Mouse (Mus musculus) limb, embryonic 12.5 days (tissue): Measurements from ENCODE around the gene Dusp2. TPM values are rescaled to one million over a fixed set of nuclear protein-coding genes. Genes with fewer than 3 reads are reported as not detected.

ENCODE experiments used
- ATAC-seq: fragments of 200-750 bp; cut with Nextera tagmentation; 2 replicates; pipeline ENCODE4 v1.8.0; 2017; ENCODE audit warnings: low read depth, moderate TSS enrichment; ENCODE audit not compliant: insufficient number of reproducible peaks, insufficient read depth, low FRiP score, low TSS enrichment
- H3K27ac ChIP-seq: fragments of 300-500 bp; sonication (generic); 2 replicates; pipeline ENCODE4 v1.5.1; 2016; ENCODE audit warnings: mild to moderate bottlenecking, moderate library complexity
- H3K27me3 ChIP-seq: fragments of 300-500 bp; sonication (generic); 2 replicates; pipeline ENCODE4 v1.6.1; 2016; ENCODE audit warnings: mild to moderate bottlenecking, moderate library complexity
- H3K36me3 ChIP-seq: fragments of 300-500 bp; sonication (generic); 2 replicates; pipeline ENCODE4 v1.6.1; 2016; ENCODE audit warnings: mild to moderate bottlenecking, moderate library complexity
- H3K4me1 ChIP-seq: fragments of 300-500 bp; sonication (generic); replicated peaks from 2 replicates; pipeline ENCODE4 v1.6.1; 2016
- H3K4me2 ChIP-seq: fragments of 300-500 bp; sonication (generic); 2 replicates; pipeline ENCODE4 v1.6.1; 2016; ENCODE audit warnings: mild to moderate bottlenecking, moderate library complexity
- H3K4me3 ChIP-seq: fragments of 300-500 bp; sonication (generic); replicated peaks from 2 replicates; pipeline ENCODE4 v1.5.1; 2016; ENCODE audit warnings: mild to moderate bottlenecking
- H3K9ac ChIP-seq: fragments of 300-500 bp; sonication (generic); replicated peaks from 2 replicates; pipeline ENCODE4 v1.6.1; 2016; ENCODE audit warnings: mild to moderate bottlenecking, moderate library complexity
- H3K9me3 ChIP-seq: fragments of 300-500 bp; sonication (generic); 2 replicates; pipeline ENCODE4 v1.6.1; 2016; ENCODE audit warnings: mild to moderate bottlenecking, moderate library complexity
- WGBS: fragments of 180-500 bp; shearing (Covaris S2); methylation state at CpG from one replicate; pipeline ENCODE4 v1.1.7; 2016; 5-methylcytosine and 5-hydroxymethylcytosine counted together
- polyA plus RNA-seq: library from polyadenylated mRNA; unstranded; fragments of >200 nt; fragmentation: Nextera tagmentation; extraction: Ambion mirVana; gene quantifications from 2 replicates; pipeline ENCODE4 v1.2.1, GENCODE M21; 2016

Dusp2 gene
- polyA plus RNA-seq, 1 experiment from 2014 or later, result 6.5 TPM

DNA sequence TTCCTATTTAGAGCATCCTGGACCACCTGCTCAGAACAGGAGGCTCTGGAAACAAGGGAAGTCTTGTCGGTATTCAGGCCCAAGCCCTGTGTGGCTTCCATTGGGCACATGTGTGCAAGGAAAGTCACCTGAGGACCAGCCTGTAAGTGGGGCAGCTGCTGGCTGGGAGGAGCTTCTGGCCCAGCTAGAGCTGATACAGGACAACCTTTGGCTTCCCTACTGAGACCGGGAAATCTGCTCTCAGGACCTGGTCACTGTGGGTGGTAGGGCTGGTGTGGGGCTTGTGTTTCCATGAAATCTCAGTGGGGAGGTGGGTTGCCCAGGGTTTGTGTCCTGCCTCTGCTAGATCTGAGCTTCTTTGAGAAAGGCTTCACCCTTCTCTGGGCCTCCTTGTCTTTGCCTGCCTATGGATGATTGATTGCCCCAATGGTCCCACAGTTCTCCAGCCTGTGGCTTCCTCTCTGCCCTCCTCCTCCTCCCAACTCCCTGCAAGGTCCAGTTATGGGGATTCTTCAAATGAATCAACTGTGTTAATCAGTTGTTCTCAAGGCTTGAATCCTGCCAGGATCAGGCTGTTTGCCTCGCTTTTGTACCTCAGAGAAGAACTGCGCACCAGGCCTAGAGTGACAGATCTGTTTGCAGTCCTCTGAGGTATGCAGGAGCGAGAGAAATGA is 33.9 kb downstream of the Dusp2 start:
- H3K27me3 ChIP-seq, result peaks cover 33% of the 10 kb centered on the region
- no peak overlapping the region for H3K9ac ChIP-seq
- H3K36me3 ChIP-seq, result no peaks in the 10 kb centered on the region
- 62% methylated on average over 5 of the region's 5 CpGs for WGBS
- no peak for ATAC-seq
- H3K9me3 ChIP-seq, result no peaks in the 10 kb centered on the region
- H3K4me2 ChIP-seq, result no peak overlapping the region
- no peak overlapping the region for H3K27ac ChIP-seq
- no peak overlapping the region for H3K4me3 ChIP-seq
- H3K4me1 ChIP-seq, result no peaks in the 10 kb centered on the region

DNA sequence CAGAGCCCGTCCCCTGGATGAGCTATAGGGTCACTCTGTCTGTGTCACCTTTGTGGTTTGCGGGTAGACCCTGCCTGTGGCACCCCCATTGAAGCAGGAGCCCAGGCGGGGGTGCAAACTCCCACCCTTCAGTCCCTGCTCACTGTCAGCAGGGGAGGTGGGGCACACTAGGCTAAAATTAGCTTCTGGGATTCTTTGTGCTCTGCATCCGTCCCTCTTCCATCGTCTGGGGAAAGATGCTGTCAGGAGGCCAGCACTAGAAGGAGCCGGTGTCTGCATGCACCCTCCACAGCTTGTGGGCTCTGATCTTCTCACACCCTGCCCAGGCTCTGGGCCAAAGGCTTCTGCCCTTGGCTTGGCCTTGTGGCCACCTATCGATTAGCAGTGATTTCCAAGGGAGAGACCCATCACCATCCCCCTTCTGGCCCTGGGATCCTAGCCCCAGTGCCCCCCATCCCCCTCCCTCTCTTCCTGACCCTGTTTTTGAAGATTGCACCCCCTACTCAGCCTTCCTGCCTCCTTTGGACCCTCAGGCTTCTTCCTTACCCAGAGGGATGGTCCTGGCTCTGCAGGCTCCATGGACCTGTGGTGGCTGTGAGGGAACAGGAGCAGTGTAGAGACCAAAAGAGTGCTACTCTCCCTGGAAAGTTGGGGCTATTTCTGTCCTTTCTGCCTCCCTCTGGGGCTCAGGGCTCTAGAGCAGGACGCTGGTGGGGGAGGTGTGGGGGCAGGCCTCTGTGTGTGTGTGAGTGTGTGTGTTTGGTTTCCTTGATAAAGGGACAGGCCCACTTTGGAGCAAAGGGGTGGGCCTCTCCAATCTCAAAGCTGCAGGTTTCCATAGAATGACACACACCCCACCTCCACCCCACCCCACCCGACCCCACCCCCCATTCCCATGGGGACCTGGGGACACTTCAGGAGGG is 34.9 kb downstream of the Dusp2 start:
- Histone ChIP-seq H3K4me3 (no peak overlapping the region), H3K9me3 (no peaks in the 10 kb centered on the region), H3K4me2 (no peak overlapping the region), H3K27me3 (peaks cover 23% of the 10 kb centered on the region), H3K4me1 (no peaks in the 10 kb centered on the region), H3K36me3 (no peaks in the 10 kb centered on the region), H3K9ac (no peak overlapping the region), H3K27ac (0 out of 2 replicates have a peak overlapping the region, but pooled peaks have one; percentile 17)
- 44% methylated on average over 9 of the region's 9 CpGs for whole genome bisulfite sequencing
- ATAC-seq, result no peak

DNA sequence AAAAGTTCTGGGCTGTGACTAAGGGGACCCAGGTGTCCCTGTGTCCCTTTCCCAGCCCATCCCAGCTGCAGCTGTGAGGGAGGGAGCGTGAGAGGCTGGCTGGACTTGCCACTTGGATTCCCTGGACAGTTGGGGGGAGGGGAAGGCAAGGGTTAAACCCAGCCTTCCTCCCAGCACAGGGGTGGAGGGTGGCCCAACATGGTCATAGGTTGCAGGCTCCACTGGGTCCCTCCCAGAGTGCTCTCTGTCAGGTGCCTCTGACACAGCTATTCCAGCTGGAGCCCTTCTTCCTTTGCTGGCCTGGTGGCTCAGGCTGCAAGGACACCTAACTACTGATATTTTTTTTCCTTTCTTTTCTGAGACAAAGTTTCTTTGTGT is 35.5 kb downstream of the Dusp2 start:
- Histone ChIP-seq H3K27me3 (peaks cover 17% of the 10 kb centered on the region), H3K36me3 (no peaks in the 10 kb centered on the region), H3K27ac (no peak overlapping the region), H3K4me3 (no peak overlapping the region), H3K9ac (no peak overlapping the region), H3K4me1 (no peaks in the 10 kb centered on the region), H3K9me3 (no peaks in the 10 kb centered on the region), H3K4me2 (no peak overlapping the region)
- no peak for ATAC-seq
- 65% methylated on average over 1 of the region's 1 CpGs for WGBS

DNA sequence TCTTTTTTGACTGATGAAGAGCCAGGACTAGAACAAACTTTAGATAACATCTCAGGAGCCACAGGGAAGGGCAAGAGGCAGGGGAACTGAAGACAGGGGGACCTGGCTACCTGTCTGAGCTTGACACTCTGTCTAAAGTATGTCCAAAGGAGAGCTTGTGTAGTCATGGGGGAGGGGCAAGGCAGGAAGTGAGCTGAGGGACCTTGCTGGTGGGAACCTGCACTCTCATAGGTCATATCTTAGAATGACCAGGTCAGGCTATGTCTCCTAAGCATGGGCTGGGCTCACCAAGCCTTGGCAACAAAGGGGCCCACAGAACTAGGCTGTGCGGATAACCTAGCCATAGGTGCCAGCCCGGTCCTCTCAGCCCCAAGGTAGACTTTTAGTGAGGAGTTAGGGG is 36.1 kb downstream of the Dusp2 start:
- Histone ChIP-seq H3K4me3 (no peak overlapping the region), H3K4me2 (no peak overlapping the region), H3K9ac (no peak overlapping the region), H3K36me3 (no peaks in the 10 kb centered on the region), H3K27ac (no peak overlapping the region), H3K4me1 (no peaks in the 10 kb centered on the region), H3K27me3 (peaks cover 11% of the 10 kb centered on the region), H3K9me3 (no peaks in the 10 kb centered on the region)
- 76% methylated on average over 2 of the region's 2 CpGs for WGBS
- ATAC-seq, result no peak

DNA sequence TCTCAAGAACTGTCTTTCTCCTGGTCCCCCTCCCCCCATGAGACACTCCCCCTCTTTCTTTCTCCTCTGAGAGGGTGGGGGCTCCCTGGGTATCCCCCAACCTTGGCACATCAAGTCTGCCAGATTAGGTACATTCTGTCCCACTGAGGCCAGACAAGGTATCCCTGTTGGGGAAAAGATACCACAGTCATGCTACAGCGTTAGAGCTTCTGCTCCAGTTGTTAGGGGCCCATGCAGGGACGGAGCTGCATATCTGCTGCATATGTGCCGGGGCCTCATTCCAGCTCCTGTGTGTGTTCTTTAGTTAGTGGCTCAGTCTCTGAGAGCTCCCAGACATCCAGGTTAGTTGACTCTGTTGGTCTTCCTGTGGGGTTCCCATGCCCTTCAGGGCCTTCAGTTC is 38.2 kb downstream of the Dusp2 start:
- H3K4me3 ChIP-seq, result no peak overlapping the region
- no peak overlapping the region for H3K27ac ChIP-seq
- no peak for ATAC-seq
- H3K27me3 ChIP-seq, result no peaks in the 10 kb centered on the region
- no peaks in the 10 kb centered on the region for H3K4me1 ChIP-seq
- no peaks in the 10 kb centered on the region for H3K9me3 ChIP-seq
- H3K36me3 ChIP-seq, result no peaks in the 10 kb centered on the region
- WGBS, result 85% methylated on average over 3 of the region's 3 CpGs
- H3K9ac ChIP-seq, result no peak overlapping the region
- no peak overlapping the region for H3K4me2 ChIP-seq

DNA sequence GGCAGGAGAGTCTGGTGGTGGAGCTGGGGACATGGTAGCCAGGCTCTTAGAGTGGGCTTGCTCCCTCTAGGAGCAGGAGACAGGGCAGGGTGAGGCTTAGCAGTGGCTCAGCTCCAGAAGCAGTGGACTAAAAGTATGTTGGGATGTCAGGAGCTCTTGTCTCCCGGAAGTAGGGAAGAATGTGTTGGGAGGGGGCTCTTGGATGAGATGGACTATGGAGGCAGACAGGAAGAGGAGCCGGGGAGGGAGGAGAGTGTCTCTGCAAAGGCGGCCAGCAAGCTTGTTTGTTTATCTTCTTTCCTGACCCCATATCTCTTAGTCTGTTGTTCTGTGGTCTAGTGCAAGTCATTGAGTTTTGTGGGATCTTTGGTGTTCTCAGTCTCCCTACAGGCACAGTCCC is 39.1 kb downstream of the Dusp2 start:
- WGBS, result 55% methylated on average over 3 of the region's 3 CpGs
- H3K27ac ChIP-seq, result no peak overlapping the region
- ATAC-seq, result no peak
- no peak overlapping the region for H3K4me2 ChIP-seq
- H3K36me3 ChIP-seq, result no peaks in the 10 kb centered on the region
- H3K27me3 ChIP-seq, result no peaks in the 10 kb centered on the region
- H3K9me3 ChIP-seq, result no peaks in the 10 kb centered on the region
- no peak overlapping the region for H3K9ac ChIP-seq
- no peak overlapping the region for H3K4me3 ChIP-seq
- H3K4me1 ChIP-seq, result no peaks in the 10 kb centered on the region

DNA sequence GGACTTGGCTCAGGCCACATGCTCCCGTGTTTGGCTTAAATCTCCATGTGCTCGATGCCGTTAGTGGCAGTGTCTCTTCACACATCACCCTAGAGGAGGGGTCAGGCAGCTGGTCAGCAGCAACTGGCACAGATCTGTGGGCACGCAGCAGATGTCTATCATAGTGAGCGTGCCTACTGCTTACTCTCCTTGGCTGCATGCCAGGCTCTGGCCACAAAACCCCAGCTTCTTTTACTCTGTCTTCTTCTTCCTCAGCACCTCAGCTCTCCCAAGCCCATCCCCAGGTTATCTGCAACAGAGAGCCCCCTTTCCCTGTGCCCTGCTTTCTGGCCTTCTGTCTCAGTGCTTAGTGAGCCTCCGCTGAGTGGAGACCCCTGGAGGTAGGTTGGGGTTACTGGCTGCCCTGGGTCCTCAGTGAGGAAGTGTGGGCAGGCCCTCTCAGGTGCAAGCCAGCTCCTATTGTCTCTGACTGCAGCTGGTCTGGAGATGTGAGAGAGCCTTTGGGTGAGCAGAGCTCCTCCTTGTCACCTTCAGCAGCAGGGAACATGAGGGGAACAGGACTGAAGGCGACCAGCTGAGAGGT is 39.9 kb downstream of the Dusp2 start:
- Histone ChIP-seq H3K27me3 (no peaks in the 10 kb centered on the region), H3K4me2 (no peak overlapping the region), H3K4me1 (no peaks in the 10 kb centered on the region), H3K4me3 (no peak overlapping the region), H3K9ac (0 out of 2 replicates have a peak overlapping the region, but pooled peaks have one; percentile 2), H3K27ac (no peak overlapping the region), H3K9me3 (no peaks in the 10 kb centered on the region), H3K36me3 (no peaks in the 10 kb centered on the region)
- 53% methylated on average over 7 of the region's 7 CpGs for WGBS
- no peak for ATAC-seq

DNA sequence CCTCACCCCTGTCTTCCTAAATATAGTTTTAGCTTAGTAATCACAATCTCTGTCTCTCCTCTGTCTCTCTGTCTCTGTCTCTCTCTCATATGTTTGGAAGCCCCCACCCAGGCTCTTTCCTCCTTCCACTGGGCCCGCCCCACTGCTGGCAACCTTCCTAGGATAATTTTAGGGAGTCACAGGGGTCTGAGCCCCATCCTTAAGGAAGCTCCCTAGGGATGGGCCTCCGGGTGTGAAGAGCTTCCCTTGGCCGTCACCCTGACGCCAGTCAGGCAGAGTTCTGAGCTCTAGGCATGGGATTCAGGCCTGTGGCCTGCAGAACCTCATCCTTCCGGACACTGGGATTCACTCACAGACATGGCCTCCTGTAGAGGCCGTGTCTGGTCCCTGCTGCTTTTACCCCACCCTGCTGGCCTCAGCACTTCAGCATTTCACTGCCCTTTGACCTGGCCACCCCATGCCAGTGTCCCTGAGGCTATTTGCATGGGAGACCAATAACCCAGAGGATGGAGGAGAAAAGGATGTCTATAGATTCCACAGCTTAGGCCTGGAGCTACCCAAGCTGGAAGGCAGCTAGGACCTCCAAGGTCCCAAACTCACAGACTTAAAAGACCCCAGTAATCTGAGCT is 40.6 kb downstream of the Dusp2 start:
- ATAC-seq, result no peak
- Histone ChIP-seq H3K4me2 (no peak overlapping the region), H3K4me3 (no peak overlapping the region), H3K9ac (no peak overlapping the region), H3K27ac (no peak overlapping the region), H3K36me3 (no peaks in the 10 kb centered on the region), H3K4me1 (no peaks in the 10 kb centered on the region), H3K9me3 (no peaks in the 10 kb centered on the region), H3K27me3 (no peaks in the 10 kb centered on the region)
- WGBS, result 79% methylated on average over 6 of the region's 6 CpGs

DNA sequence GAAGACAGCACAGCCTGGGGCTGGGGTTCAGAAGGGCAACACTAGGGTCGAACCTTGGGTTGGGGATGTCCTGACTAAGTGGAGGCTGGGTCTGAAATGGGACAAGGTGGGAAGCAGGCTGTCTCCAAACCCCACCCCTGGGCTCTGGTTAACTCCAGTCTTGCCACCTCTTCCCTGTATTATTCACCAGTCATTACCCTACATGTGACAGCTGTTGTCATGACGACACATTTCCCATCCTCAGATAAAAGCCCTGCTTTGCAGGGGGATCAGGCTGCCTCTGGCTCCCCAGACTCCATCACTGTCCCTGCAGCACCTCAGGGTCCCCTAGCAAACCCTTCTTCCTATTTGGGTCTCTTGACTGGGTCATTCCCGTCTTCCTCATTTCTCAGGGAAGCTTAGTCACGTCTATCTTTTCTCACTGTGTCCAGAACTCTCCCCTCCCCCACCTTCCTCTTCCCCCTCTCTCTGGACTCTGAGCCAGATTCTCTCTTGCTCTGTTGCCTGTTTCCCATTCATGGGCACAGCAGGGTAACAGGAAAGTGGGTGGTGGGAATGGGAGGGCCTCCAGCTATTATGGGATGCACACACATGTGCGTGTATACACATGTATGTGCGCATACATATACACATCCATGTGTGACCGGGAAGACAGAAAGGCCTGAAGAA is 42.1 kb downstream of the Dusp2 start:
- Histone ChIP-seq H3K9me3 (no peaks in the 10 kb centered on the region), H3K4me2 (no peak overlapping the region), H3K4me3 (no peak overlapping the region), H3K9ac (no peak overlapping the region), H3K27ac (no peak overlapping the region), H3K4me1 (no peaks in the 10 kb centered on the region), H3K36me3 (no peaks in the 10 kb centered on the region), H3K27me3 (no peaks in the 10 kb centered on the region)
- ATAC-seq, result no peak
- 72% methylated on average over 7 of the region's 7 CpGs for WGBS

DNA sequence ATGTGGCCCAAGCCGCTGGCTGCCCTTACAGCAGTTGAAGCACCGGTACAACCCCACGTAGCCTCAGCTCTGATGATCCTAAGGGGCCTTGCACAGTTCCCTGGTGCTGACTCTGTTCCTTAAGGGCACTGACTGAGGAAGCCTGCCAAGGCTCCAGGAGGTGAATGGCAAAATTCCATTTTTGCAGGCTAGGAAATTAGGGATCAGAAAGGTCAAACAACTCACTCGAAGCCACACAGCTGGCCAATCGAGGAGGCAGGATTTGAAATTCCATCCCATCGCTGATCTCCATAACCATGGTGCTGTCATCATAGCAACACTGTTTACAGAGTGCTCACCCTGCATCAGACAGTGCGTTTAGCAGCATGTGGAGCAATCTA is 42.6 kb downstream of the Dusp2 start:
- Histone ChIP-seq H3K9me3 (no peaks in the 10 kb centered on the region), H3K27ac (no peak overlapping the region), H3K4me1 (no peaks in the 10 kb centered on the region), H3K9ac (no peak overlapping the region), H3K27me3 (no peaks in the 10 kb centered on the region), H3K4me3 (no peak overlapping the region), H3K4me2 (no peak overlapping the region), H3K36me3 (no peaks in the 10 kb centered on the region)
- no peak for ATAC-seq
- WGBS, result 82% methylated on average over 7 of the region's 7 CpGs

DNA sequence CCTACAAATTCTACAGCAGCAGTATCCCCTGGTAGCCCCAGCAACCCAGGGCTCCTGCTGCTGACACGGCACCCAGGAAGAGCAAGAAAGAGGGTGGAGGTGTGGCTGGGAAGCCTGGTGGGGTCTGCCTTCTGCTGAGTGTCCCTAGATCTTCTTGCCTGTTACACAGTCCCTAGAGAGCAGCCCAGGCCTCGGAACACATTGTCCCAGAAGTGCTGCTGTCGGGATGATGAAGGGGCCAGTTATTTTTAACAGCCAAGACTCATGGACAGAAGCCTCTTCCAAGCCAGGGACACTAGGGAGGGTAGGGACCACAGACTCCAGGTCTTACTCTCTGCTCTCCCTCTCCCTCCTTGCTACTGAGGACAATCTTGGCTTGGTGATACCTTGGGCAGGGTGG is 43.3 kb downstream of the Dusp2 start:
- no peak for ATAC-seq
- Histone ChIP-seq H3K4me3 (no peak overlapping the region), H3K4me2 (no peak overlapping the region), H3K27me3 (no peaks in the 10 kb centered on the region), H3K36me3 (no peaks in the 10 kb centered on the region), H3K9ac (no peak overlapping the region), H3K27ac (no peak overlapping the region), H3K4me1 (no peaks in the 10 kb centered on the region), H3K9me3 (no peaks in the 10 kb centered on the region)
- 75% methylated on average over 3 of the region's 3 CpGs for WGBS
